ENCODE assay signal across 20 mouse cellular contexts in the genomic region with DNA sequence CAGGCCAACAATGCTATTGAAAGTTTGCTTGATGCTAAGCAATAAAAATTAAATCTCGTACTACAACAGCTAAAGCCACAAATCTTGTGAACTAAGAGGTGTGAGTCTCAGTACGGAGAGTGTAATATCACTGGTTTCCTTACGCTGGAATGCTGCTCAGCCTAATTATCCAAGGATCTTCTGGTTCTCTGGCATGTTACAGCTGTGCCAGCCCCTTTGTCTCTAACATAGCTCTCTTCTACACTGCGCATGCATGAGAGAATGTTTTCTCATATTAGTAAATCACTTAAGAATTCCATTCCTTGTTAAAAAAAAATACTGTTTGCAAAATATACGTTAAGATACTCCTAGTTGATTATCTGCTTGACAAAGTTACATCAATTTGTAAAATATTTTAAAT.
DNase-seq lines count a peak whose midpoint lies in the region; ATAC-seq lines count a peak whose summit lies in the region.
"Had no signal": no experiment of that assay in that cellular context is flagged by ENCODE, and none has a peak within 500 bp of the region (broad histone marks: within the 10 kb centered on the region; RNA-seq: fewer than 3 reads in every experiment).

No protein-coding gene starts in this region.

- no peak overlapping the region for H3K4me3 ChIP-seq in heart, embryonic 13.5 days
- no peak overlapping the region for H3K4me3 ChIP-seq in heart, embryonic 12.5 days
- no peak overlapping the region for H3K4me3 ChIP-seq in midbrain, embryonic 11.5 days (ENCODE audit: low read depth, low read length)
- H3K4me3 ChIP-seq in midbrain, embryonic 13.5 days (replicated peaks), result no peak overlapping the region
- H3K4me3 ChIP-seq: embryonic facial prominence, embryonic 13.5 days; heart, embryonic 10.5 days; hindbrain, embryonic 10.5 days; intestine, embryonic 15.5 days had no signal

- H3K27me3 ChIP-seq in heart, embryonic 13.5 days (replicated peaks), result no peaks in the 10 kb centered on the region
- H3K27me3 ChIP-seq in heart, embryonic 12.5 days (replicated peaks), result no peaks in the 10 kb centered on the region
- H3K27me3 ChIP-seq in midbrain, embryonic 11.5 days (ENCODE audit: control insufficient read depth, insufficient read depth, low read length), result no peaks in the 10 kb centered on the region
- no peaks in the 10 kb centered on the region for H3K27me3 ChIP-seq in midbrain, embryonic 13.5 days
- H3K27me3 ChIP-seq: embryonic facial prominence, embryonic 13.5 days; intestine, embryonic 15.5 days had no signal

- peak overlapping the region; percentile 18; the same call in 1 of the 2 replicates for H3K4me2 ChIP-seq in heart, embryonic 13.5 days
- no peak overlapping the region for H3K4me2 ChIP-seq in heart, embryonic 12.5 days
- H3K4me2 ChIP-seq in midbrain, embryonic 11.5 days, result no peak overlapping the region
- no peak overlapping the region for H3K4me2 ChIP-seq in midbrain, embryonic 13.5 days (replicated peaks)
- H3K4me2 ChIP-seq: embryonic facial prominence, embryonic 13.5 days; hindbrain, embryonic 14.5 days; intestine, embryonic 15.5 days had no signal

- no peaks in the 10 kb centered on the region for H3K36me3 ChIP-seq in heart, embryonic 13.5 days
- no peaks in the 10 kb centered on the region for H3K36me3 ChIP-seq in heart, embryonic 12.5 days
- no peaks in the 10 kb centered on the region for H3K36me3 ChIP-seq in midbrain, embryonic 11.5 days (ENCODE audit: control insufficient read depth, insufficient read depth, low read length)
- no peaks in the 10 kb centered on the region for H3K36me3 ChIP-seq in midbrain, embryonic 13.5 days
- H3K36me3 ChIP-seq: embryonic facial prominence, embryonic 13.5 days; heart, embryonic 10.5 days; hindbrain, embryonic 10.5 days; intestine, embryonic 15.5 days had no signal

- 63% methylated on average over 5 of the region's 5 CpGs for WGBS in heart, embryonic 13.5 days
- WGBS in heart, embryonic 12.5 days, result 74% methylated on average over 5 of the region's 5 CpGs
- 88% methylated on average over 5 of the region's 5 CpGs for WGBS in midbrain, embryonic 11.5 days
- 74% methylated on average over 5 of the region's 5 CpGs for WGBS in midbrain, embryonic 13.5 days

- H3K27ac ChIP-seq in heart, embryonic 13.5 days (replicated peaks), result no peak overlapping the region
- H3K27ac ChIP-seq in heart, embryonic 12.5 days (ENCODE audit: poor library complexity, severe bottlenecking), result no peak overlapping the region
- no peak overlapping the region for H3K27ac ChIP-seq in midbrain, embryonic 11.5 days (ENCODE audit: low read depth, low read length)
- H3K27ac ChIP-seq in midbrain, embryonic 13.5 days, result no peak overlapping the region
- H3K27ac ChIP-seq: embryonic facial prominence, embryonic 13.5 days; heart, embryonic 10.5 days; hindbrain, embryonic 10.5 days; hindbrain, embryonic 14.5 days; intestine, embryonic 15.5 days had no signal

- peaks cover 20% of the 10 kb centered on the region for H3K4me1 ChIP-seq in heart, embryonic 13.5 days
- peaks cover 13% of the 10 kb centered on the region for H3K4me1 ChIP-seq in heart, embryonic 12.5 days (replicated peaks)
- 0 out of 2 replicates have a peak, but pooled peaks cover 2% of the 10 kb centered on the region for H3K4me1 ChIP-seq in midbrain, embryonic 11.5 days (ENCODE audit: control insufficient read depth, insufficient read depth, low read length)
- 0 out of 2 replicates have a peak, but pooled peaks cover 3% of the 10 kb centered on the region for H3K4me1 ChIP-seq in midbrain, embryonic 13.5 days (replicated peaks)
- H3K4me1 ChIP-seq: embryonic facial prominence, embryonic 13.5 days; intestine, embryonic 15.5 days had no signal

- H3K9ac ChIP-seq in heart, embryonic 13.5 days, result no peak overlapping the region
- H3K9ac ChIP-seq in heart, embryonic 12.5 days, result no peak overlapping the region
- H3K9ac ChIP-seq in midbrain, embryonic 11.5 days (ENCODE audit: low read length), result no peak overlapping the region
- no peak overlapping the region for H3K9ac ChIP-seq in midbrain, embryonic 13.5 days (replicated peaks)
- H3K9ac ChIP-seq: embryonic facial prominence, embryonic 13.5 days; forebrain, postnatal 0 days; hindbrain, embryonic 14.5 days; intestine, embryonic 15.5 days had no signal

- ATAC-seq in heart, embryonic 13.5 days (ENCODE audit: extremely low read depth, insufficient number of reproducible peaks, low FRiP score, low TSS enrichment), result no peak
- no peak for ATAC-seq in heart, embryonic 12.5 days (ENCODE audit: insufficient number of reproducible peaks, low FRiP score)
- no peak for ATAC-seq in midbrain, embryonic 11.5 days (ENCODE audit: low FRiP score)
- ATAC-seq in midbrain, embryonic 13.5 days, result no peak
- ATAC-seq: forebrain, postnatal 0 days; intestine, embryonic 15.5 days had no signal

- H3K9me3 ChIP-seq in heart, embryonic 13.5 days, result no peaks in the 10 kb centered on the region
- H3K9me3 ChIP-seq in heart, embryonic 12.5 days (replicated peaks), result no peaks in the 10 kb centered on the region
- H3K9me3 ChIP-seq in midbrain, embryonic 11.5 days (ENCODE audit: control insufficient read depth, low read length), result no peaks in the 10 kb centered on the region
- no peaks in the 10 kb centered on the region for H3K9me3 ChIP-seq in midbrain, embryonic 13.5 days
- H3K9me3 ChIP-seq: embryonic facial prominence, embryonic 13.5 days; heart, embryonic 10.5 days; hindbrain, embryonic 10.5 days; intestine, embryonic 15.5 days had no signal

- peak; percentile 12 for DNase-seq in midbrain, embryonic 11.5 days (ENCODE audit: low spot score, missing footprints)
- peak; percentile 30 for DNase-seq in retina, embryonic 14.5 days (ENCODE audit: low spot score)
- DNase-seq in testis, postnatal 10 days (ENCODE audit: low spot score), result no peak
- DNase-seq: adrenal gland, adult 8-10 months; adrenal gland, postnatal 36 days; cerebellum, adult 11-12 months; cerebellum, adult 9-10 months; cerebellum, postnatal 25 days; forebrain, postnatal 0 days; gastrocnemius, postnatal 14 days; heart, postnatal 14 days; kidney, adult 18-20 months had no signal
